Mouse (Mus musculus): Measurements from ENCODE around the gene Ppp2ca.

Ppp2ca gene

DNA sequence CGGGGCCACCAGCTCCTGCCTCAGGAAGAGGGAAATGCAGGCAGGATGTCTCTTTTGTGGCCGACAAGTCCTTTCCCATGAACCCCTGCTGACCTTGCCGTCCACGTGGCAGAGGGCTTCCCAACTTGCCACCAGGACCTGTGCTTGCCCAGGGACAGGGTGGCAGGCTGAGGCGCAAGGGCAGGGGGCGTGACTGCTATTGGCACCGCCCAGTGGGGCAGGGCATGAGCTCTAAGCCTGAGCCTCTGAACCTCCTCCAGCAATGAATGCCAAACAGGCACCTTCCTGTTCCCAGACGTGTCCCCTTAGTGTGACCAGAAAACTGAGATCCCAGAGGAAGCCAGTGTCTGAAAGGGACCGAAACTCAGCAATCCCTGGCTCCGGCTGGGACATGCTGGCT lies 65.4 kb downstream of the Ppp2ca start:
- peak; percentile 67 to 81 for DNase-seq

DNA sequence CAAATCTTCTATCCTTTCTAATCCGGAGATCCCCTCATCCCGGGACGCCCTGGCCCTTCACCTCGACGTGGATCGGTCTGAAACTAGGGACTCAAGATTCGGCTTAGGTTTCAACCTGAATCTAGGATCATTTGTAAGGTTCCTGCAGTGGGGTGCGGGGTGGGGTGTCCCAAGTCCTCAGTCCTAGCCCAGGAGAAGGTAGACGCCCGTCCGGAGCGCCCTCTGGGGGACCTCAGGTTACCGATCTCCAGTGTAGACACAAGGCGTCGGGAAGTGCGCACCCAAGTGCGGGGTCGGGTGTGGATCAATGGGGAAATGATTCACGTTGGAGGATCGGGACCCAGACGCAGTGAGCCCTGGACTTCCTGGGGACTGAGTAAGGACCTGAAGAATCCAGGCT lies 68.6 kb downstream of the Ppp2ca start:
- peak; percentile 47 to 54 for DNase-seq

DNA sequence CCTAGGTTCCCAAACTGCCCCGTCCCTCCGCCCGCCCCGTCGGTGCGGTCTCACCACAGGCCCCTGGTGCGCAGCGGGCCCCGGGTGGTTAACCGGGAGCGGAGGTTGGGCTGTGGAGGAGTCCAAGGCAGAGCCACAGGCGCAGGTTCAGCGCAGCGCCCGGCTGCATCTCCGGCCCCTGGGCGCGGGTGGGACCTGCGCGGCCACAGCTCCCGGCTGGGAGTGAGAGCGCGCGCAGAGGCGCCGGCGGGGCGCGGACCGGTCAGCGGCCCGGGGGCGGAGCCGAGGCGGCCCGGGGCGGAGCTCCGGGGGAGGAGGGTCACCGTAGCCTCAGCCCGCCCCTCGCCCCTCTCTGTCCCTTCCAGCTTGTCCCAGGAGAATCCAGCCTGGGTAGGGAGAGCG lies 69.4 kb downstream of the Ppp2ca start:
- DNase-seq, result peak; percentile 11 to 42

DNA sequence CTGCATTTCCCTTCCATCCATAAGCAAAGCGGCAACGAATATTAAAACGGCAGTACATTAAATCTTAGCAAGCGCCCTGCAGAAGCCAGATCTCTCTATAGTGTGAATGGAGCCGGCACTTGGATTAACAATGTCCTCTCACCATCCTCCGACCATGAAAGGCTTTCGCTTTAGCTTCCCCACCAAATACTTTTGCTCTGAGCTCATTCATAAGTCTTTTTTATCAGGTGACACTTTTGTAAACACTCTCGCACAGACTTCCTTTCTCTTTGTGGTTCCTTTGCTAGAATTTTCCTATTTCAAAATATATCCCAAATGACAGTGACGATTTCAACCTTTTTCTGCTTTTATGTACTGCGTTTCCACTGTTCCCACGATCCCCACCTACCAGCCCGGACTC lies 70.0 kb downstream of the Ppp2ca start:
- DNase-seq, result no peak

Measured in kidney, postnatal 25 days (tissue).